In the genomic region with DNA sequence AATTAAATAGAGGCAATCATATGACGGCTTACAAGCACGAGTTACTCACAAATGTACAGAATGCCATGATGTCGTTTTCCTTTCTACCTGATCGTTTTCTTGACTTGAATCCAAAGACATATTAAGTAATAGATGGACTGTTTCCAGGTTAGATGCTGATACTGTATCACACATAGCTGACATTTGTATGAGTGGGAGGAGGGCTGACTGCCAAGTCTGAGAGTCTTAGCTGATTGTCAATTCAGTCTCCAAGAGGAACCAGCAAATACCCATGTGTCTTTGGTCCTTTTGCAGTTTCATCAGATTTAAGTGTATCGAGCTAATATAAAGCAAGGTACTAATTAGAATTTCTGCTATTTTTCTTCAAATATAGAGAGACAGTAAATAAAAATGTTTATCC, we compare ENCODE assay signal across 13 mouse cellular contexts.
A peak's percentile ranks its signal among the peaks of the same experiment; 100 is the strongest.
DNase-seq lines count a peak whose midpoint lies in the region; ATAC-seq lines count a peak whose summit lies in the region.
"Had no signal": no experiment of that assay in that cellular context is flagged by ENCODE, and none has a peak within 500 bp of the region (broad histone marks: within the 10 kb centered on the region; RNA-seq: fewer than 3 reads in every experiment).

No protein-coding gene starts in this region.

- DNase-seq in forebrain, embryonic 14.5 days (ENCODE audit: low spot score): peak; percentile 55
- DNase-seq in NIH3T3 (ENCODE audit: low read depth): peak; percentile 51
- peak; percentile 12 for DNase-seq in fibroblast of lung, adult 2 months (ENCODE audit: low read depth)
- DNase-seq in layer of hippocampus, postnatal 36 days: peak; percentile 49 to 55
- DNase-seq in ovary, postnatal 10 days (ENCODE audit: low spot score): no peak
- no peak for DNase-seq in urinary bladder, adult 18-20 months (ENCODE audit: low spot score in 2 of 2)
- no peak for DNase-seq in T-cell, adult 2 months (ENCODE audit: low spot score)
- DNase-seq: liver, postnatal 0 days had no signal

- H3K4me3 ChIP-seq in forebrain, embryonic 14.5 days (ENCODE audit: low read depth, low read length): no peak overlapping the region
- H3K4me3 ChIP-seq in forebrain, embryonic 12.5 days (replicated peaks): no peak overlapping the region
- H3K4me3 ChIP-seq: heart, embryonic 12.5 days; left cerebral cortex, adult 2 months; midbrain, embryonic 13.5 days; stomach, embryonic 15.5 days had no signal

- no peaks in the 10 kb centered on the region for H3K9me3 ChIP-seq in forebrain, embryonic 14.5 days (replicated peaks; ENCODE audit: control insufficient read depth, low read length)
- no peaks in the 10 kb centered on the region for H3K9me3 ChIP-seq in forebrain, embryonic 12.5 days
- H3K9me3 ChIP-seq: heart, embryonic 12.5 days; midbrain, embryonic 13.5 days; stomach, embryonic 15.5 days had no signal

- no peaks in the 10 kb centered on the region for H3K36me3 ChIP-seq in forebrain, embryonic 14.5 days (ENCODE audit: control insufficient read depth, insufficient read depth, low read length)
- H3K36me3 ChIP-seq in forebrain, embryonic 12.5 days (replicated peaks): no peaks in the 10 kb centered on the region
- H3K36me3 ChIP-seq: heart, embryonic 12.5 days; midbrain, embryonic 13.5 days; stomach, embryonic 15.5 days had no signal

- WGBS in forebrain, embryonic 14.5 days: 54% methylated on average over 5 of the region's 5 CpGs
- 87% methylated on average over 5 of the region's 5 CpGs for WGBS in forebrain, embryonic 12.5 days

- no peak overlapping the region for H3K9ac ChIP-seq in forebrain, embryonic 14.5 days (ENCODE audit: low read length)
- H3K9ac ChIP-seq in forebrain, embryonic 12.5 days: no peak overlapping the region
- H3K9ac ChIP-seq: heart, embryonic 12.5 days; liver, postnatal 0 days; midbrain, embryonic 13.5 days; stomach, embryonic 15.5 days had no signal

- no peak overlapping the region for H3K27ac ChIP-seq in forebrain, embryonic 14.5 days (ENCODE audit: low read depth, low read length)
- no peak overlapping the region for H3K27ac ChIP-seq in forebrain, embryonic 12.5 days
- H3K27ac ChIP-seq: left cerebral cortex, adult 2 months; midbrain, embryonic 13.5 days; stomach, embryonic 15.5 days had no signal

- no peaks in the 10 kb centered on the region for H3K4me1 ChIP-seq in forebrain, embryonic 14.5 days (ENCODE audit: control insufficient read depth, insufficient read depth, low read length)
- H3K4me1 ChIP-seq in forebrain, embryonic 12.5 days: no peaks in the 10 kb centered on the region
- H3K4me1 ChIP-seq: midbrain, embryonic 13.5 days; stomach, embryonic 15.5 days had no signal

- peak; percentile 64; the same call in 1 of the 2 replicates for ATAC-seq in forebrain, embryonic 14.5 days
- no peak for ATAC-seq in forebrain, embryonic 12.5 days (ENCODE audit: low FRiP score)
- ATAC-seq: liver, postnatal 0 days; midbrain, embryonic 13.5 days had no signal

- H3K27me3 ChIP-seq in forebrain, embryonic 14.5 days (replicated peaks; ENCODE audit: control insufficient read depth, insufficient read depth, low read length): no peaks in the 10 kb centered on the region
- H3K27me3 ChIP-seq in forebrain, embryonic 12.5 days: no peaks in the 10 kb centered on the region
- H3K27me3 ChIP-seq: heart, embryonic 12.5 days; midbrain, embryonic 13.5 days; stomach, embryonic 15.5 days had no signal

- no peak overlapping the region for H3K4me2 ChIP-seq in forebrain, embryonic 14.5 days (ENCODE audit: low read length)
- H3K4me2 ChIP-seq in forebrain, embryonic 12.5 days: no peak overlapping the region
- H3K4me2 ChIP-seq: heart, embryonic 12.5 days; midbrain, embryonic 13.5 days; stomach, embryonic 15.5 days had no signal

Comparison
In these comparisons a context has a peak if more than half of its experiments do, and no peak if none do; other contexts are left out.
1. DNase-seq: peak in forebrain, embryonic 14.5 days (single experiment), NIH3T3 (single experiment), fibroblast of lung, adult 2 months (single experiment) and layer of hippocampus, postnatal 36 days (2 of 2); none in ovary, postnatal 10 days (single experiment), urinary bladder, adult 18-20 months (0 of 2) and T-cell, adult 2 months (single experiment).